Mouse (Mus musculus) liver, adult 10 weeks (tissue): ENCODE data around the gene Kif7. TPM values are rescaled to one million over a fixed set of nuclear protein-coding genes. Genes with fewer than 3 reads are reported as not detected.

Source experiments
- polyA plus RNA-seq: library from polyadenylated mRNA; stranded (reverse); fragments of 350-450 nt; fragmentation: Illumina TruSeq; extraction: RNeasy Lipid Tissue Mini Kit (QIAGEN cat#74804); gene quantifications from one replicate; pipeline ENCODE4 v1.2.3, GENCODE M21; 2014; ENCODE audit warnings: low read depth, low replicate concordance

Kif7 gene
- 0.08 TPM for polyA plus RNA-seq

GRCm38 (mm10) chr7:79715187-79715981 is at the start of gene Kif7:
Kif7 (minus strand) TSS chr7:79715720.

GRCm38 (mm10) chr7:79742659-79743536 is 27.4 kb upstream of the Kif7 start, which contains the start of the genes Pex11a and Wdr93:
Pex11a (minus strand) TSS chr7:79743131.
Wdr93 (plus strand) TSS chr7:79743163.

GRCm38 (mm10) chr7:79732622-79733021 is 17.1 kb upstream of the Kif7 start, which contains the start of gene Plin1:
Plin1 (minus strand) TSS chr7:79732903.

GRCm38 (mm10) chr7:79659578-79660290 is 55.8 kb downstream of the Kif7 start, which contains the start of gene Ticrr:
Ticrr (plus strand) TSS chr7:79660196.

Other genes with a start within 250 kb of the Kif7 start
- 27.5 TPM for gene Polg, start 249.4 kb downstream of the Kif7 start, polyA plus RNA-seq
- not detected for gene Rhcg, start 98.1 kb downstream of the Kif7 start, polyA plus RNA-seq
- gene Ticrr, start 55.5 kb downstream of the Kif7 start, polyA plus RNA-seq = not detected
- gene Plin1, start 17.2 kb upstream of the Kif7 start, polyA plus RNA-seq = 0.13 TPM
- gene Pex11a, start 27.4 kb upstream of the Kif7 start, polyA plus RNA-seq = 51.5 TPM
- gene Wdr93, start 27.4 kb upstream of the Kif7 start, polyA plus RNA-seq = 0.42 TPM
- not detected for gene Mesp1, start 78.1 kb upstream of the Kif7 start, polyA plus RNA-seq
- gene Mesp2, start 95.0 kb upstream of the Kif7 start, polyA plus RNA-seq = not detected
- gene Anpep, start 145.3 kb upstream of the Kif7 start, polyA plus RNA-seq = 26.7 TPM
- 24.2 TPM for gene Ap3s2, start 204.9 kb upstream of the Kif7 start, polyA plus RNA-seq
- gene Arpin, start 219.6 kb upstream of the Kif7 start, polyA plus RNA-seq = 3.7 TPM